11 mouse cellular contexts compared by ENCODE assay signal in the genomic region with DNA sequence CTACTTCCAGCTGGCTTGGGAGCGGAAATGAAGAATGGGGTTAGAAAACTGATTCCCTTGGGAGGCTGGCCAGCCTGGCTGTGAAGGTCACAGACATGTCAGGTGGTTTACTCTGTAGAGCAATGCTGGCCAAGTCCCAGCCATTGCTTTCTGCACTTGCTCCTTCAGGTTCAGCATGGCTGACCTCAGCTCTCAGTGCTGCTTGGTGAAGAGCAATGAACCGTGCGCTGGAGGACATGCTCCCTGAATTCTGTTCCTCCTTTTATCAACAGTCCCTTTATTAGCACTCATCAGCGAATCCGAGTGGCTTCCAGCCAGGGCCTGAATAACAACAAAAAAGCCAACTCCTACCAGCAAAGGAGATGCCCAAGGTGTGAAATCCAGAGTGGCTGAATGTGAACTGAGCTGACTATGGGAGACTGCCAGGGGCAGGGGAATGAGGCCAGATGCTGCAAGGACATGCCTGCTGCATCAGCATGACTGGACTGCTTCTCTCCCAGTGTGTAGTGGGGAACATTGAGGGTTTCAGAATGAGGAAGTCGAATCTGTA. TPM values are rescaled to one million over a fixed set of nuclear protein-coding genes. Genes with fewer than 3 reads are reported as not detected.
A peak's percentile ranks its signal among the peaks of the same experiment; 100 is the strongest.
DNase-seq lines count a peak whose midpoint lies in the region; ATAC-seq and TF ChIP-seq lines count a peak whose summit lies in the region.
"Had no signal": no experiment of that assay in that cellular context is flagged by ENCODE, and none has a peak within 500 bp of the region (broad histone marks: within the 10 kb centered on the region; RNA-seq: fewer than 3 reads in every experiment).

No protein-coding gene starts in this region.

- H3K4me1 ChIP-seq in heart, embryonic 11.5 days (ENCODE audit: control insufficient read depth, insufficient read depth, low read length): peaks cover 16% of the 10 kb centered on the region
- H3K4me1 ChIP-seq in bone marrow, adult 2 months (ENCODE audit: control insufficient read depth, insufficient read depth, low read length): peaks cover 6% of the 10 kb centered on the region
- H3K4me1 ChIP-seq in intestine, postnatal 0 days (replicated peaks; ENCODE audit: control insufficient read depth, insufficient read depth, low read length): no peaks in the 10 kb centered on the region; the same call in 1 of the 2 replicates
- H3K4me1 ChIP-seq in neural tube, embryonic 14.5 days (ENCODE audit: control insufficient read depth, insufficient read depth, low read length): no peaks in the 10 kb centered on the region
- H3K4me1 ChIP-seq: stomach, embryonic 15.5 days had no signal

- intact Hi-C loops in left cerebral cortex, postnatal 36 days (cut with DNase I): no loop called here

- no peaks in the 10 kb centered on the region for H3K9me3 ChIP-seq in heart, embryonic 11.5 days (replicated peaks; ENCODE audit: control insufficient read depth, low read length)
- H3K9me3 ChIP-seq in intestine, postnatal 0 days (ENCODE audit: control insufficient read depth): no peaks in the 10 kb centered on the region
- no peaks in the 10 kb centered on the region for H3K9me3 ChIP-seq in neural tube, embryonic 14.5 days (ENCODE audit: control insufficient read depth, low read length)
- H3K9me3 ChIP-seq: stomach, embryonic 15.5 days had no signal

- no peak overlapping the region for H3K27ac ChIP-seq in heart, embryonic 11.5 days (ENCODE audit: low read depth, low read length)
- H3K27ac ChIP-seq in bone marrow, adult 2 months (ENCODE audit: control insufficient read depth, insufficient read depth, low read depth, low read length, poor library complexity): peak overlapping the region; percentile 85
- peak overlapping the region; percentile 47 for H3K27ac ChIP-seq in intestine, postnatal 0 days (ENCODE audit: low read depth, low read length)
- no peak overlapping the region for H3K27ac ChIP-seq in neural tube, embryonic 14.5 days (ENCODE audit: low read depth, low read length)
- H3K27ac ChIP-seq: stomach, embryonic 15.5 days had no signal

- DNase-seq in heart, adult 11 months: peak; percentile 97
- DNase-seq in frontal cortex, postnatal 36 days (ENCODE audit: low spot score in 2 of 2): peak; percentile 26 to 66
- peak; percentile 11 to 31 for DNase-seq in left cerebral cortex, postnatal 36 days (ENCODE audit: low spot score in 2 of 2)
- DNase-seq in MN1 (ENCODE audit: low spot score): no peak

- H3K4me3 ChIP-seq in heart, embryonic 11.5 days (ENCODE audit: low read depth, low read length): no peak overlapping the region
- no peak overlapping the region for H3K4me3 ChIP-seq in bone marrow, adult 2 months (replicated peaks; ENCODE audit: control insufficient read depth, low read depth, low read length)
- H3K4me3 ChIP-seq in intestine, postnatal 0 days (ENCODE audit: low read depth, low read length): no peak overlapping the region
- no peak overlapping the region for H3K4me3 ChIP-seq in neural tube, embryonic 14.5 days (ENCODE audit: low read depth, low read length)
- H3K4me3 ChIP-seq: stomach, embryonic 15.5 days had no signal

- H3K36me3 ChIP-seq in heart, embryonic 11.5 days (ENCODE audit: control insufficient read depth, insufficient read depth, low read length): no peaks in the 10 kb centered on the region
- no peaks in the 10 kb centered on the region for H3K36me3 ChIP-seq in intestine, postnatal 0 days (ENCODE audit: control insufficient read depth, insufficient read depth)
- H3K36me3 ChIP-seq in neural tube, embryonic 14.5 days (ENCODE audit: control insufficient read depth, insufficient read depth, low read length): no peaks in the 10 kb centered on the region
- H3K36me3 ChIP-seq: G1E; stomach, embryonic 15.5 days had no signal

- H3K9ac ChIP-seq in heart, embryonic 11.5 days (ENCODE audit: low read depth, low read length): no peak overlapping the region
- no peak overlapping the region for H3K9ac ChIP-seq in intestine, postnatal 0 days (ENCODE audit: low read depth, low read length)
- H3K9ac ChIP-seq in neural tube, embryonic 14.5 days (replicated peaks; ENCODE audit: low read depth, low read length): no peak overlapping the region
- H3K9ac ChIP-seq: stomach, embryonic 15.5 days had no signal

- 66% methylated on average over 6 of the region's 6 CpGs for WGBS in heart, embryonic 11.5 days (ENCODE audit: insufficient replicate concordance)
- WGBS in bone marrow, adult 2 months: 38% methylated on average over 6 of the region's 6 CpGs
- 49% methylated on average over 6 of the region's 6 CpGs for WGBS in intestine, postnatal 0 days
- WGBS in neural tube, embryonic 14.5 days: 15% methylated on average over 6 of the region's 6 CpGs

- no peak overlapping the region for H3K4me2 ChIP-seq in heart, embryonic 11.5 days
- H3K4me2 ChIP-seq in intestine, postnatal 0 days (replicated peaks; ENCODE audit: low read depth): no peak overlapping the region
- H3K4me2 ChIP-seq in neural tube, embryonic 14.5 days (ENCODE audit: low read depth, low read length): no peak overlapping the region
- H3K4me2 ChIP-seq: stomach, embryonic 15.5 days had no signal

- no peaks in the 10 kb centered on the region for H3K27me3 ChIP-seq in heart, embryonic 11.5 days (ENCODE audit: control insufficient read depth, insufficient read depth, low read length)
- no peaks in the 10 kb centered on the region for H3K27me3 ChIP-seq in intestine, postnatal 0 days (replicated peaks; ENCODE audit: control insufficient read depth, insufficient read depth, low read length)
- no peaks in the 10 kb centered on the region for H3K27me3 ChIP-seq in neural tube, embryonic 14.5 days (ENCODE audit: control insufficient read depth, insufficient read depth, low read length)
- H3K27me3 ChIP-seq: stomach, embryonic 15.5 days had no signal

- ATAC-seq in heart, embryonic 11.5 days (replicated peaks; ENCODE audit: insufficient number of reproducible peaks, low FRiP score, low TSS enrichment): no peak
- ATAC-seq in intestine, postnatal 0 days: peak; percentile 25; the same call in 1 of the 2 replicates
- peak; percentile 95 for ATAC-seq in neural tube, embryonic 14.5 days (ENCODE audit: low read depth)

- TF ChIP-seq POLR2A in bone marrow, adult 2 months (IDR thresholded peaks at IDR 0.05; ENCODE audit: borderline replicate concordance, control insufficient read depth, low read depth, low read length): no peak

- TF ChIP-seq CTCF in bone marrow, adult 2 months (IDR thresholded peaks at IDR 0.05; ENCODE audit: control insufficient read depth, insufficient read depth, low read length): no peak
- TF ChIP-seq CTCF in intestine, postnatal 0 days (IDR thresholded peaks at IDR 0.05; ENCODE audit: low read depth): no peak

RNA-seq across cellular contexts. Expression of a gene that starts 10.3 kb away (rescaled TPM):
- 14.9 and 15.0 TPM in 2 replicates for polyA plus RNA-seq in heart, embryonic 11.5 days (2014; fragmentation: Nextera tagmentation; extraction: Ambion mirVana)
- 3.7 and 16.1 TPM in 2 replicates for polyA plus RNA-seq in bone marrow, adult 2 months (2011; ENCODE audit: insufficient read depth, insufficient read length, low replicate concordance, missing spikeins)
- polyA plus RNA-seq in intestine, postnatal 0 days (2015; fragmentation: Nextera tagmentation; extraction: Ambion mirVana): 27.9 and 31.9 TPM in 2 replicates
- 10 to 100 TPM; 72.1 to 86.8 TPM for total RNA-seq in left cerebral cortex, postnatal 36 days (2021)
- 62.3 and 66.9 TPM in 2 replicates for polyA plus RNA-seq in neural tube, embryonic 14.5 days (2014; fragmentation: Nextera tagmentation; extraction: Ambion mirVana)
- total RNA-seq: G1E had no signal
- polyA plus RNA-seq: G1E had no signal

RNA-seq across cellular contexts. Expression of a gene that starts 14.2 kb away (rescaled TPM):
- polyA plus RNA-seq in heart, embryonic 11.5 days (2014; fragmentation: Nextera tagmentation; extraction: Ambion mirVana): not detected in 2 replicates
- polyA plus RNA-seq in bone marrow, adult 2 months (2011; ENCODE audit: insufficient read depth, insufficient read length, low replicate concordance, missing spikeins): 3.9 TPM in 1 of 2 replicates, not detected in the other
- polyA plus RNA-seq in intestine, postnatal 0 days (2015; fragmentation: Nextera tagmentation; extraction: Ambion mirVana): 0.83 and 0.94 TPM in 2 replicates
- under 1 TPM in 1 of 2 experiments, not detected in 1; 0.32 TPM for total RNA-seq in left cerebral cortex, postnatal 36 days (2021)
- 0.25 and 0.48 TPM in 2 replicates for polyA plus RNA-seq in neural tube, embryonic 14.5 days (2014; fragmentation: Nextera tagmentation; extraction: Ambion mirVana)
- total RNA-seq: G1E had no signal
- polyA plus RNA-seq: G1E had no signal

RNA-seq across cellular contexts. Expression of a gene that starts 55.0 kb away (rescaled TPM):
- not detected in 2 replicates for polyA plus RNA-seq in heart, embryonic 11.5 days (2014; fragmentation: Nextera tagmentation; extraction: Ambion mirVana)
- polyA plus RNA-seq in bone marrow, adult 2 months (2011; ENCODE audit: insufficient read depth, insufficient read length, low replicate concordance, missing spikeins): 2.7 TPM in 1 of 2 replicates, not detected in the other
- polyA plus RNA-seq in intestine, postnatal 0 days (2015; fragmentation: Nextera tagmentation; extraction: Ambion mirVana): 147 and 153 TPM in 2 replicates
- not detected for total RNA-seq in left cerebral cortex, postnatal 36 days (2021)
- polyA plus RNA-seq in neural tube, embryonic 14.5 days (2014; fragmentation: Nextera tagmentation; extraction: Ambion mirVana): 0.09 TPM in 1 of 2 replicates, not detected in the other
- total RNA-seq: G1E had no signal
- polyA plus RNA-seq: G1E; heart, embryonic 14.5 days had no signal

Comparison
In these comparisons a context has a peak if more than half of its experiments do, and no peak if none do; other contexts are left out.
1. H3K27ac ChIP-seq: peak in bone marrow, adult 2 months (single experiment) and intestine, postnatal 0 days (single experiment); none in heart, embryonic 11.5 days (single experiment) and neural tube, embryonic 14.5 days (single experiment).
2. RNA of a gene that starts 55.0 kb away (polyA plus RNA-seq): 147 to 153 TPM in intestine, postnatal 0 days; 2.7 TPM in bone marrow, adult 2 months, 0.09 TPM in neural tube, embryonic 14.5 days and not detected in heart, embryonic 11.5 days; every median in the first group is over 10 times any median in the second.